Mouse (Mus musculus) thymus, postnatal 10 days (tissue): ENCODE data around the gene Olfml2b.

Experiments used
- DNase-seq, 2 experiments: peaks; one replicate each; pipeline ENCODE4 v3.0.0; 2021; ENCODE audit warnings: low spot score in 2 of 2

Gene Olfml2b

GRCm38 (mm10) chr1:170644255-170645205 is at the start of gene Olfml2b:
Gene Olfml2b (plus strand): TSS chr1:170644532.
- DNase-seq, result peak in 1 of 2 experiments; percentile 18

GRCm38 (mm10) chr1:170594575-170594974 is 49.8 kb upstream of the Olfml2b start:
- DNase-seq, result no peak

- DNase-seq, result no peak
Measured at GRCm38 (mm10) chr1:170605228-170606001, 38.9 kb upstream of the Olfml2b start.

- no peak for DNase-seq
Measured at GRCm38 (mm10) chr1:170607231-170607917, 37.0 kb upstream of the Olfml2b start.

- DNase-seq, result no peak
Measured at GRCm38 (mm10) chr1:170608461-170609071, 35.8 kb upstream of the Olfml2b start.

- no peak for DNase-seq
Measured at GRCm38 (mm10) chr1:170609872-170610271, 34.5 kb upstream of the Olfml2b start.

GRCm38 (mm10) chr1:170610289-170610688 is 34.0 kb upstream of the Olfml2b start:
- no peak for DNase-seq

GRCm38 (mm10) chr1:170610695-170611094 is 33.6 kb upstream of the Olfml2b start:
- DNase-seq, result no peak

- no peak for DNase-seq
Measured at GRCm38 (mm10) chr1:170611631-170612030, 32.7 kb upstream of the Olfml2b start.

- peak in 1 of 2 experiments; percentile 18 for DNase-seq
Measured at GRCm38 (mm10) chr1:170612968-170613872, 31.1 kb upstream of the Olfml2b start.

GRCm38 (mm10) chr1:170619686-170620374 is 24.5 kb upstream of the Olfml2b start:
- no peak for DNase-seq

GRCm38 (mm10) chr1:170622934-170623333 is 21.4 kb upstream of the Olfml2b start:
- DNase-seq, result no peak

- DNase-seq, result no peak
Measured at GRCm38 (mm10) chr1:170623432-170623831, 20.9 kb upstream of the Olfml2b start.

GRCm38 (mm10) chr1:170630489-170630888 is 13.8 kb upstream of the Olfml2b start:
- DNase-seq, result no peak

- DNase-seq, result no peak
Measured at GRCm38 (mm10) chr1:170631571-170631970, 12.8 kb upstream of the Olfml2b start.

GRCm38 (mm10) chr1:170632385-170632784 is 11.9 kb upstream of the Olfml2b start:
- peak; percentile 32 to 68 for DNase-seq

GRCm38 (mm10) chr1:170632856-170633255 is 11.5 kb upstream of the Olfml2b start:
- DNase-seq, result no peak

- no peak for DNase-seq
Measured at GRCm38 (mm10) chr1:170638941-170639340, 5.4 kb upstream of the Olfml2b start.

- DNase-seq, result no peak
Measured at GRCm38 (mm10) chr1:170645896-170646605, 1.7 kb downstream of the Olfml2b start.
